Mouse (Mus musculus) left cerebral cortex, postnatal 4 days (tissue): ENCODE data around the gene A730061H03Rik. TPM values are rescaled to one million over a fixed set of nuclear protein-coding genes. Genes with fewer than 3 reads are reported as not detected.

Source experiments
- DNase-seq: peaks from one replicate; pipeline ENCODE4 v3.0.0-alpha.2; 2022
- intact Hi-C: fragments of 180-260 bp; cut with DNase I; formaldehyde crosslinking; loops from one replicate; pipeline ENCODE4 v1.15.1; 2025
- total RNA-seq, 2 experiments: library from RNA; stranded (reverse); gene quantifications; 2 replicates each; pipeline ENCODE4 v1.2.3; 2021

A730061H03Rik gene
- total RNA-seq, 2 experiments from 2014 or later = not detected

DNA sequence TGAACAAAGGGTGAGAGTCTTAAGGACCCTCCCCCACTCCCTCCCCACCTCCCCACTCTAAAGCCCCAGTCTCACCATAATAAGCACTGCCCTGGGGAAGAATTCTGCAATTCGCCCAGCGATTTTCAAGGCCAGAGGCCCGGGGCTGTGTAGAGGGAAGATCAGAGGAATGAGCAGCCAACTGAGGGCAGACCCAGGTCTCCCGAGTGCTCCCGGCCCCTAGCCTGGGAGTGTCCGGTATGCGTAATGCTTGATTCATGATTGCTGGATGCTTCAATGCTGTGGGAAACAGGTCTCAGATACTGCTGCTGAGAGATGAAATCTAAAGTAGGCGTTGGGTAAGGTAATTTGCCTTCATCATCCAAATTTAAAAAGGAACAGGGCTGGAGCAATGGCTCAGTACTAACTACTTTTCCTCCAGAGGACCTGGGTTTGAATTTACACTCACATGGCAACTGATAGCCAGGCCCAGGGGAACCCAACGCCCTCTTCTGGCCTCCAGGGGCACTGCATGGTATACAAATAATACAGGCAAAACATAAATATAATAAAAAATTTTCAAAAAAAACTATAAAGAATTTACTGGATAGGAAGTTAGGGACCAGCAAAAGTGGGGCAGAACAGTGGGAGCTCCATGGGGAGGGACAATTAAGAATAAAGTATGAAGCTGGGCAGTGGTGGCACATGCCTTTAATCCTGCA, 21.9 kb upstream of the A730061H03Rik start:
- intact Hi-C loops = no loop called here
- no peak for DNase-seq

DNA sequence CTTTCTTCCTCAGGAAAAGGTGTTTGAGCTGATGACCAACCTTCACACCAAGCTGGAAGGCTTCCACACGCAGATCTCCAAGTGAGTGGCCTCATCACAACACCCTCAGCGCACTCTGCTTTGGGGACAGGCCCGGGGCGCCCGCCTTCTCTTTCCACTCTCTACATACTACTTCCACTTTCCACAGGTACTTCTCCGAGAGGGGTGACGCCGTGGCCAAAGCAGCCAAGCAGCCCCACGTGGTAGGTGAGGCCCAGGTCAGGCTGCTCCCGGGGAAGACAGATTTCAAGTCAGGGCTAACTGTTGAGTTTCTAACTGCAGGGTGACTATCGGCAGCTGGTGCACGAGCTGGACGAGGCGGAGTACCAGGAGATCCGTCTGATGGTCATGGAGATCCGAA, 20.5 kb upstream of the A730061H03Rik start:
- intact Hi-C loops = no loop called here
- DNase-seq = no peak

DNA sequence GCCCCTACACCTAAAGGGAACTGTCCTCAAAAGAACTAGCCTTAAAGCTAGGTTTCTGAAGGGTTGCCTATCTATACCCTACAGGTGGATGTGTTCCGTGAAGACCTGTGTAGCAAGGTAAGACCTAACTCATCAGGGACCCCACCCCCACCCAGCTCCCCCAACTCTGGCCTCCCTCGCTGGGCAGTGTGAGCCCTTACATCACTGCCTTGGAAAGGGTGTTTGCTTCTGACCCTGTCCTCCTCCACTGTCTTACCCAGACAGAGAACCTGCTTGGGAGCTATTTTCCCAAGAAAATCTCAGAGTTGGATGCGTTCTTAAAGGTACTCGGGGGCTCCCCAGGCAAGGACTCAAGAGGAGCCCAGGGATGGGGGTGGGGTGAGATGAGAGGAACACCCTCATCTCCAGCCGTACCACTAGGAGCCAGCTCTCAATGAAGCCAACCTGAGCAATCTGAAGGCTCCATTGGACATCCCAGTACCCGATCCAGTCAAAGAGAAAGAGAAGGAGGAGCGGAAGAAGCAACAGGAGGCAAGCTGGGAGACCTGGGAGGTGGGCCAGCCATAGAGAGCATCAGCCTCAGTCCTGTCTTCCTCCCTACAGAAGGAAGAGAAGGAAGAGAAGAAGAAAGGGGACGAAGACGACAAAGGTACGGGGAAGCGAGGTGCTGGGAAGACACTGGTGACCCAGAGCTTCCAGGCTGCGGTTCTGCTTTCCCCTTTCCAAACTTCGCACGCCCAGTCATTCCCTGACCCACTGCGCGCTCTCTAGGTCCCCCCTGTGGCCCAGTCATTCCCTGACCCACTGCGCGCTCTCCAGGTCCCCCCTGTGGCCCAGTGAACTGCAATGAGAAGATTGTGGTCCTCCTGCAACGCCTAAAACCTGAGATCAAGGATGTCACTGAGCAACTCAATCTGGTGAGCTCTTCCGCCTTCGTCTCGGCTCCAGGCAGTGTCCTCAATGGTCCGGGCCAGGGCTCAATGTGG, 19.6 kb upstream of the A730061H03Rik start:
- intact Hi-C loops = no loop called here
- no peak for DNase-seq

DNA sequence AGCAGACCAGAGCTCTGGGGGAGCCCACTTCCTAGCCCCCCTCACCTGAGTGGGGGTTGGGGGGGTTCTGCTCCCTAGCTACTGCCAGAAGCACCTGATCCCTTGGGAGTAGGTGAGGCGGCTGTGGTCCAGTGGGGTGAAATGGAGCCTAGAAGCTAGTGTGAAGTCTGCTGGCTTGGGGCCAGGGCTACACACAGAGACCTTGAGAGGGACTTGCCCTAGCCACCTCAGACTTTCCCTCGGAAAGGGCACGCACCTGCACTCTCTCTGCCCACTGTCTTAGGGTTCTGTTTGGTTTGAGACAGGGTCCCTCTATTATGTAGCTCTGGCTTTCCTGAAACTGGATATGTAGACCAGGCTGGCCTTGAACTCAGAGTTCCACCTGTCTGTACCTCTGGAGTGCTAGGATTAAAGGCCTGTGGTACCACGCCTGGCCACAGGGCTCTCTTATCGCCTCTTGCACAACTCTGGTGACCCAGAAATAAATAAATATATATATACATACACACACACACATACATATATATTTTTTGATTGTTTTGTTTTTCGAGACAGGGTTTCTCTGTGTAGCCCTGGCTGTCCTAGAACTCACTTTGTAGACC, 18.6 kb upstream of the A730061H03Rik start:
- DNase-seq = peak; percentile 65
- intact Hi-C loops = no loop called here

DNA sequence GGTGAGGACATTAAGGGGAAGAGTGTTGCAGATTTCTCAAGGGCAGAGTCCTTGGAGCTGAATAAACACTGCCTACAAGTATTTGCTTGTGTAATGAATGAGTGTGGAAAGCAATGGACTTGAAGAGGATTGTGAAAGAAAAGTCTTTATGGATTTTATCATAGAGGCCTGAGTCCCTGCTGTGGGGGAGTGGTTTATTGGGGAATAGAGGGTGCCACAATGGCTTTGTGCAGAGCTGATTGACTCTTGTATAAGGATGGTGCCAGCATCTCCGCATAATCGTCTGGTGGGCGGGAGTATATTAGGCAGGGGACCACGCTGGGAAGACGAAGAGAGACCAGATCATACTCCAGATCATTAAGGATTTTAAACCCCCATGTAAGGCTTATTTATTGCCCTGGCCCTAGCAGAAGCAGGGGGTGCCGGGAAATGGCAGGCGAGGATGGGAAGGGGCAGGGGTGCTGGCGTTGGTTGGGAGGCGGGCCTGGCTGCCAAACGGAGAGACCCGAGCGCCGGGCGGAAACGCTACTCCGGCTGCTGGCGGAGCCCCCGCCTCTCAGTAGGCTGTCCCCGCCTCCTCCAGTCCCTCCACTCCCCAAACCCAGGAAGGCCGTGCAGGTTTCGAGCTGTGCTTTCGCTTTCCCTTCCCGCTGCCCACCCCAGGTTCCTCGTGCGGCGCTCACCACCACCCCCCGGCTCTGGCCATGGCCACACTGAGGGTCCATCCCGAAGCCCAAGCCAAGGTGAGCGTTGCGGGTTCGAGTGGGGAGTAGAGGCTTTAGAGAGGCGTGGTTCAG, 17.9 kb upstream of the A730061H03Rik start, which contains the start of gene Psme1:
Gene Psme1, plus strand, starts transcription at position 253 of the 797 bp plus-strand sequence.
- intact Hi-C loops = no loop called here
- DNase-seq = peak; percentile 91

DNA sequence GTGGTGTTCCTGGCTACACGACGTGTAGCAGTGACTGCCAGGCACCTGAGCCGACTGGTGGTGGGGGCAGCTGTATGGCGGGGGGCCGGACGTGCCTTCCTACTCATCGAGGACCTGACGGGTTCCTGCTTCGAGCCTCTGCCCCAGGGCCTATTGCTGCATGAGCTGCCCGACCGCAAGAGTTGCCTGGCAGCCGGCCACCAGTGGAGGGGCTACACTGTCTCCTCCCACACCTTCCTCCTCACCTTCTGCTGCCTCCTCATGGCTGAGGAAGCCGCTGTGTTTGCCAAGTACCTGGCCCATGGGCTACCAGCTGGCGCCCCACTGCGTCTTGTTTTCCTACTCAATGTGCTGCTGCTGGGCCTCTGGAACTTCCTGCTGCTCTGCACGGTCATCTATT, 16.2 kb upstream of the A730061H03Rik start:
- peak; percentile 32 for DNase-seq
- intact Hi-C loops = no loop called here

DNA sequence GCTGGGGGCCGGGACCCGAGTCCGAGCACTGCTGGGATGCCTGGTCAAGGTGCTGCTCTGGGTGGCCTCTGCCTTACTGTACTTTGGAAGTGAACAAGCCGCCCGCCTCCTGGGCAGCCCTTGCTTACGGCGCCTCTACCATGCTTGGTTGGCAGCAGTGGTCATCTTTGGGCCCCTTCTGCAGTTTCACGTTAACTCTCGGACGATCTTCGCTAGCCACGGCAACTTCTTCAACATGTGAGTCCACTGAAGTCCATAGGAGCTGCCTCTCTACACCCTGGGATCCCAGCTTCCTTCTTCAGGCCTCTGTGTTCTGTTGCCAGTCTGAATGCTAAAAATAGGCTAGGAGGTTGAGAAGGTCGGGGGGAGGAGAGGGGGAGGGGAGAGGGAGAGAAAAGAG, 15.5 kb upstream of the A730061H03Rik start:
- no peak for DNase-seq
- intact Hi-C loops = no loop called here

DNA sequence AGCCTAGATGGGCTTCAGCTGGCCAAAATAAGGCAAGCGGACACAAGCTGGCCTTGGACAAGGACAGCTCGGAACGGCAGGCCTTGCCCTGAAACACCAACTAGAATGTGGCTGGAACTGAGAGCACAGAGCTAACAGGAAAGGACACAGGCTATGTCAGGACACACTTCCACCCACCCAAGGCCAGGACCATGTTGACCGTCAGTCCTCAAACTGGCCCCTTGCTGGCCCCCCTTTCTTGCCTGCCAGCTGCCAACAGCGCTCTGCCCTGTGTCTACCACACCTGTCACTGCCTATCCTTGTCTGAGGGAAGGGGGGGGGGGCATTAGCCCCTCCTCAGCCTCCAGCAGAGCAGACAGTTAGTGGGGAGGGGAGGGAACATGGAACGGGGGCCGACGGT, 15.1 kb upstream of the A730061H03Rik start, which contains the start of gene Fitm1:
Gene Fitm1, plus strand, starts transcription at position 316 of the 400 bp plus-strand sequence.
- no peak for DNase-seq
- intact Hi-C loops = no loop called here

DNA sequence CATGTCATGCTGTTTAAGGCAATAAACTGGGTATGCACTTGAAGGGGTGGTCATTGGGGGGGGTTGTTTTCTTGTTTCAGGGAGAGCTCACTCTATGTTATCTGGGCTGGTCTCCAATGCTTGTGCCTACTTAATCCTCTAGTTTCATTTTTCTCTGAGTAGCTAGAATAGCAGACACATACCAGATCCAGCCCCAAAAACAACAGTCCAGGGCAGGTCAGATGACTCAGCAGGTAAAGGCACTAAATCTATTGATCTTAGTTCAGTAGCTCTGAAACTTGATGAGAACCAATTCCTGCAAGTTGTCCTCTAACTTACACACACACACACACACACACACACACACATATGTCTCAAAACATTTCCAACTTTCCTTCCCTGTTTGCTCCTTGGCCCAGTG, 11.6 kb upstream of the A730061H03Rik start:
- intact Hi-C loops = no loop called here
- no peak for DNase-seq

DNA sequence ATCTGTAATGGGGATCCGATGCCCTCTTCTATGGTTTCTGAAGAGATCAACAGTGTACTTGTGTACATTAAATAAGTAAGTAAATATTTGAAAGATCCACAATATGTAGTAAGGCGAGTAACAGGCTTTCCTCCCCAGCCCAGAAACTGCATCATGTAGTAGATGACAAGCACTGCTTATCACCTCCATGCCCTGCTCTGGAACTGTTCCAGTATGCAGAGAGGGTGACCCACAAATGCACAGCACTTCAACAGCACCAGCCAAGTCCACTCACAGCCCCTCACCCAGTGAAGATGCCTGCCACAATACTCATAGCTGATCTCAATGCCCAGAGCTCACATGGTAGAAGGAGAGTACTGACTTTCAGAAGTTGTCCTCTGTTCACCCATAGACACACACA, 10.4 kb upstream of the A730061H03Rik start:
- no peak for DNase-seq
- intact Hi-C loops = no loop called here

DNA sequence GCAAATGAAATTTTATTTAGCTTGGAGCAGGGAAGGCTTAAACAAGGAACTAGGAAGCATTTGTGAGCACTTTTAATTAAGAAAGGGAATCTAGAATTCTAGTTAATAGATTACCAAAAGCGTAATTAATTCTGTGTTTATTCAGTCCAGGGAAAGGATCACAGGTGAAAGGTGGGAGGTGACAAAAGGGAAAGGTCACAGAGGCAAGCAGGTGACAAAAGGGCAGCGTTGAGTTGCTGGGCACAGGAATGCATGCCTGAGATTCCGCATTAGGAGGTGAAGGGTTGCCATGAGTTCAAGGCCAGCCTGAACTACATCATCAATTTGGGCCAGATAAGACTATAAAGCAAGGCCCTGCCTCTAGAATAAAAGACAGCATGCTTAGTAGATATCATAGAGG, 7.3 kb upstream of the A730061H03Rik start:
- no peak for DNase-seq
- intact Hi-C loops = no loop called here

DNA sequence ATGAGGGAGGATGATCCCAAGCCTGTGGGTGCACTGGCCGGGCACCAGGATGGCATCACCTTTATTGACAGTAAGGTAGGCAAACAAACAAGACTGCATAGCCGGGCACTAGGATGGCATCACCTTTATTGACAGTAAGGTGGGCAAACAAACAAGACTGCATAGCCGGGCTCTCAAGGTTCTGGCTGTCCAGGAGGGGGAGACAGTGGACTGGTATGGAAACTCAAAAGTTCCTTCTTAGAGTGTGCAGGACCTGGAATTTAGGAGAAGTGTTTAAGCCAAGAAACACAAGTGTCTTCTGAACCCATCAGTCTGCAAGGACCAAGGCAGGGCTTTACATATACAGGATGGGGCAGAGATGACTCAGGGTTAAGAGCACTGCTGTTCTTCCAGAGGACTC, 5.5 kb upstream of the A730061H03Rik start:
- no peak for DNase-seq
- intact Hi-C loops = no loop called here

DNA sequence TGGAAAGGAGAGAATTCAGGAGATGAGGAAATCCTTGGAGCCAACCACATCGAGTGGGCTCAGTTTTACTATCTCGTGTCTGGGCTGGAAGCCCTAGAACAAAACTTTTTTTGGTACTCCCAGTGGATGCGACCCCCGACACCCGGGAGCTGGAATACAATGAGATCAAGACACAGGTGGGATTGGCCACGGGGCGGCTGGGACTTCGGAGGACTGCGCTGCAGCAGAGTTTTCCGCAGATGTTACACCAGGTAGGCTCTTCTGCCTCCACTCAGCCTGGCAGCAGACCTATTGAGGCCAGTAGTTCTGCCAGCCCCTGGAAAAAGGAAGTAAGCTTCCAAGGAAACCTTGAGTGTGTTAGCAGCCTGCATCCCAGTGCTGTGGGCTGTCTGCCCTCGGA, 3.0 kb upstream of the A730061H03Rik start:
- DNase-seq = no peak
- intact Hi-C loops = no loop called here

DNA sequence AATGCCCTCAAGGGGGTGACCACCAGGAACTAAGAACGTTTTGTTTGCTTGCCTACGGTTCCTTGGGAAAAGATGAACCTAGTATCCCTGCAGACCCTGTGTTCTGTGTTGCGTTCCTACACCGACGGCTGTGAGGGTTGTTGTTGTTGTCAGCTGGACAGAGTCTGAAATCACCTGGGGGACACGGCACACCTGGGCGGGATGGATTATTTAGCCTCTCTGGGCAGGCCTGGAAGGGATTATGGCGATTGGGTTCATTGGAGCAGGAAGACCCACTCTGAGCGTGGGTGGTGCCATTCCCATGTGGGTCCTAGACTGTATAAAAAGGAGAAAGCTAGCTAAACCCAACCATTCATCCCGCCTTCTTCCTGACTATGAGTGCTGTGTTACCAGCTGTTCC, 1.7 kb upstream of the A730061H03Rik start:
- intact Hi-C loops = no loop called here
- DNase-seq = no peak

DNA sequence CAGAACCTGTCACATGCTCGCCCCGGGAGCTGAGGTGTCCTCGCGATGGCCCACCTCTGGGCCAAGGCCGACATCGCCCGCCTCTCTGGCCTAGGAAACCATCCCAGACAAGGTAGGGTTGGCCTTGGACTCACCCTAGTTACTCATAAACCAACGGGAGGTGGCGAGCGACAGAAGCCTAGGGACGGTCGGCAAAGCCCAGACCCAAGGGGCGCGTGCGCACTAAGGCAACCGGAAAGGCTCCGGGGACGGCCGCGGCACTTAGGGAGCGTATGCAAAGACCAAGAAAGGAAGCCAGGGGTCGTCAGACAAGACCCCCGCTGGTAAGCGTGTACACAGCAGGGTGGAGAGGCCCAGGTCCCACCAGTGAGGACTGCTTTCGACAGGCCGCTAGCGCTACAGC, 406 bp downstream of the A730061H03Rik start, which contains the start of gene Dcaf11:
Gene Dcaf11, plus strand, starts transcription at position 208 of the 403 bp plus-strand sequence.
- peak; percentile 93 for DNase-seq
- intact Hi-C loops = no loop called here

DNA sequence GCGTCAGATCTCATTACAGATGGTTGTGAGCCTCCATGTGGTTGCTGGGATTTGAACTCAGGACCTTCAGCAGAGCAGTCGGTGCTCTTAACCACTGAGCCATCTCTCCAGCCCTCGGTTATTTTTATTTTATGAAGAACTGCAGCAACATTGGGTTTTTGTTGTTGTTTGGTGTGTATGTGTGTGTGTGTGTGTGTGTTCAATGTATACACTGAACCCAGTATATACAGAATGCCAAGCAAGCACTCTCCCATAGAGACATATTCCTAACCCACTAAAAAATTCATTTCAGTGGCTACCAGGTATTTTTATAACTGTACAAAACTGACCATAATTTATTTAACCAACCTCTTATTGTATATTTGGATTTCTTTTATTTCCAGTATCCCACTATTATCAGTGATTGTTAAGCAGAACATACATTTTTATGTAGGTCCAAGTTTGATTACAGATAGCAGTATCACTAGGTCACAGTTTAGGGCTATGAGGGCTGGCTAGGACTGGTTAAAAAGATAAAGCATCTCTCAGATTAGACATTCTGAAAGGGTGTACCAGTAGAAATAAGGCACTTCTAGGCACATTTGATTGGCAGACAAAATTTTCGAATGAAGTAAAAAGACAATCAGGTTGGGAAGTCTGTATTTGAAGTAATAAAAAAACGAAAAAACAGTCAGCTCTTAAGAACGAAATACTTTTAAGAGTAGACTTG, 1.3 kb downstream of the A730061H03Rik start:
- intact Hi-C loops = no loop called here
- DNase-seq = no peak

DNA sequence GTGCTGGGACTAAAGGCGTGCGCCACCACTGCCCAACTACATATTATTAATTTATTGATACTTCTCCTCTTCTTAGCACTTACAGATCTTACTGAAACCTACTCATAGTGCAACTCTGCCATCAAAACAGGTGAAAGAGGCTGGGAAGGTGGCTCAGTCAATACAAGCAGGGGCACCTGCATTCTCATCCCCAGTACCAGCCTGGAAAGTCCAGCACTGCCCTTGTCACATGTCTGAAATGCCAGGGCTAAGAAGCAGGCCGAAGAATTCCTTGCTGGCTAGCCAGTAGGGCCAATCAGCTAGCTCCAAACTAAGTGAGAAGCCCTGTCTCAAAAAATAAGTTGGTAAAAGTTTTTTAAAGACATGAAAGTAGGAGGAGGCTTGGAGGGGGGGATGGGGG, 2.6 kb downstream of the A730061H03Rik start:
- DNase-seq = no peak
- intact Hi-C loops = no loop called here

DNA sequence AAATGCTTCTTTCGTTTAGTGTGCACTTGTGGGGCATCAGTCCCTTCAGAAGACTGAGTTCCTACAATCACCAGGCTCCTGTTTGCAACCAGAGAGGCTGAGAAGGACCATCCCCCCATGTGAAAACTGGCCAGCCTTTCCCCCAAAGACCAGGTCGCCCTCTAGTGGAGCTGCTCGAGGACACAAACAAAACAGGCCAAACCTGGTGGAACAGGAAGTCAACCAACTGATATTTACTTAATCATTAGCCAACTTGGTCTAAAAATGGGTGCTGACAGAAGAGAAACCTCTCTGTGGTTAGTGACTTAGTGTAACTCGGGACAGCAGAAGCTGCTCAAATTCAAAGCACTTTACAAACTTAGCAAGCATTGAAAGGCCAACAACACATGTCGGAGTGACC, 3.2 kb downstream of the A730061H03Rik start:
- DNase-seq = peak; percentile 85
- intact Hi-C loops = no loop called here

DNA sequence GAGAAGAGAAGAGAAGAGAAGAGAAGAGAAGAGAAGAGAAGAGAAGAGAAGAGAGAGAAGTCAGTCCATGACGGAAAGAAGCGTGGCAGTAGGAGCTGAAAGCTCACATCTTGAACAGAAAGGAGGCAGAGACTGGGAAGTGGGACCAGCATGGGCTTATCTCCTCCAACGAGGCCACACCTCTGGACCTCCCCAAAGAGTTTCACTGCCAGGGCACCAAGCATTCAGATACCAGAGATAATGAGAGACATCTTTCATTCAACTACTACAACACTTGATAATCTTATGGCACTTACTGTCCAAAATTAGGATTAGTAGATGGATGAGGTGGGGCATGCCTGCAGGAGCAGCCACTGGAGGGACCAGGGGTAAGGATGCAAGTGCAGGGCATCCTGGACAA, 4.4 kb downstream of the A730061H03Rik start:
- intact Hi-C loops = no loop called here
- DNase-seq = no peak

DNA sequence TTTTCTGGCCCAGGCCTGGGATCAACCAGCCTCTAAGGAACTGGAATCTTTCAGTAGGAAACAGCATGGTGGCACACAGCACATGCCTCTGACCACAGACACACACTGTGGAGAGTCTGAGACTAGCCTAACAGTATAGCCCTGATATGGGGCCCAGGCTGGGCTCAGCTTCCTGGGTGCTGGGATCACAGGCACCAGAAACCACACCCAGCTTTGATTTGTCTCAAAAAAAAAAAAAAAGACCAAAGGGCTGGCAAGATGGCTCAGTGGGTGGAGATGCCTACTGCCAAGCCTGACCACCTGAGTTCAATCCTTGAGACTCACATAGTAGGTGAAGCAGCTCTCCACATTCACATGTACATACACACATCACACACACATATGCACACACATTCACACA, 5.6 kb downstream of the A730061H03Rik start:
- no peak for DNase-seq
- intact Hi-C loops = no loop called here
